Mouse (Mus musculus): ENCODE results near the gene Mansc4. TPM values are rescaled to one million over a fixed set of nuclear protein-coding genes. Genes with fewer than 3 reads are reported as not detected.

The Mansc4 gene
- polyA plus RNA-seq, 1 experiment from 2014 or later, result 1.5 TPM

DNA sequence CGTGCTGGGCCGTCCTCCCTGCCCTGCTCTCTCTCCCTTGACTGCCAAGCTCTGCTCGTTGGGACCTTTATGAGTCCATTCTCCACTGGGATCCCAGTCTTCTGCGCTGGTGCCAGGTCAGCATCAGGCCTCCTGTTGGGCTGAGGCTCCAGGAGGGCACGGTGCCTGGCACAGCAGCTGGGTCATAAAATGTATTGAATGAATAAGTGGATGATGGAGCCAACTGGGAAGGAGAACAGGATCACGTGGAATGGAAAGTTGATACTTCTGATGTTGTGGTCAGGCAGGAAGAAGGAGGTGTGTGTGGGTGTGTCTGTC, 21.9 kb downstream of the Mansc4 start:
- Histone ChIP-seq H3K27me3 (no peaks in the 10 kb centered on the region), H3K9me3 (no peaks in the 10 kb centered on the region), H3K36me3 (peaks cover 36% of the 10 kb centered on the region), H3K9ac (no peak overlapping the region), H3K4me3 (no peak overlapping the region), H3K27ac (replicated peaks) (no peak overlapping the region), H3K4me1 (replicated peaks) (0 out of 2 replicates have a peak, but pooled peaks cover 2% of the 10 kb centered on the region), H3K4me2 (no peak overlapping the region)
- no peak for ATAC-seq (ENCODE audit: low FRiP score, low read depth)
- WGBS, result 89% methylated on average over 6 of the region's 6 CpGs

DNA sequence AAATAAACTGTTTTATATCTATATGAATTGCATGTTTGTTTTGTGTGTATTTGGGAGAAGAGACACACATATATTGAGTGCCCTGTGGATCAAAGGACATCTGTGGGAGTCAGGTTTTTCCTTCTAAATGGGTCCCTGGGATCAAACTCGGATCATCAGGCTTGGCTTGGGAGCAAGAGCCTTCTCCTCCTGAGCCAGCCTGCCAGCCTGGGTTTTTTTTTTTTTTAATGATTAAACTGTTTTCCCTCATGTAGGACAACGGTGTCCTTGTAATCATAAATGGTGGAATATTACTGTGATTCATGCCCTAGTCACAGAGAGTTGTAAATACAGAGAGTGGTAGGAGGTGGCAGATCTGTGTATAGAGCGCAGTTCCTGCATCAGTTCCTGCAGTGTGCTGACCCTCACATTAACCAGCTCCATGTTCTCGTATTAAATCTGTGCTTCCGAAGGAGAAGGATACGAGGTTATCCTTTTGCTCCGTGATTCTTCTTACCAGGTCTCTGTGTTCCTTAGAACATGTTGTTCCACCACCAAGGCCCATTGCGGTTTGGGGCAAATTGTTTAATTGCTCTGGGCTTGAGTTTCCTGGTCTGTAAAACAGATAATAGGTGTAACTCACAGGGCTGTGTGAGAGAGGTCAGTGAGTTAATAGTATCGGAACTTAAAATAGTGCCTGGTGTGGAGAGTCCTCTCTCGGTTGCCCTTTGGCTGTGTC, 22.4 kb downstream of the Mansc4 start:
- no peak overlapping the region for H3K4me2 ChIP-seq
- H3K27me3 ChIP-seq, result no peaks in the 10 kb centered on the region
- no peaks in the 10 kb centered on the region for H3K9me3 ChIP-seq
- no peak overlapping the region for H3K4me3 ChIP-seq
- H3K36me3 ChIP-seq, result peaks cover 39% of the 10 kb centered on the region
- WGBS, result 92% methylated on average over 10 of the region's 10 CpGs
- no peak overlapping the region for H3K9ac ChIP-seq
- ATAC-seq (ENCODE audit: low FRiP score, low read depth), result no peak
- no peak overlapping the region for H3K27ac ChIP-seq (replicated peaks)
- H3K4me1 ChIP-seq (replicated peaks), result 0 out of 2 replicates have a peak, but pooled peaks cover 2% of the 10 kb centered on the region

DNA sequence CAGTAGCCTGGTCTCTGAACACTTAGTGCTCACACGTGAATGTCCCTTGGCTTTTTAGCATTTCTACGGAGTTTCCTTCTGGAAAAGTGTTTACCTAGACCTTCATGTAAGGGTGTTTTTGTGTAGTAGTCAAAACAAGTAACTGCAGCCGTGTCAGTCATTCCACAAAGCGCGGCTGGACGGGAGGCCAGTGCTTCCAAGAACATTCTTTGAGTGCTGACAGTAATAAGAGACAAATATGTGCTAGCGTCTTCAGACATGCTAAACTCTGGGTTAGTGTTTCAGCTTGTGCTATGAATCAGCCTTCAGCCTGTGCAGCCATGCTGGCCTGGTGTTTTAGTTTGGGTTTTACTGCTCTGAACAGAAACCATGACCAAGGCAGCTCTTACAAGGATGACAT, 24.1 kb downstream of the Mansc4 start:
- Histone ChIP-seq H3K4me3 (no peak overlapping the region), H3K27ac (replicated peaks) (no peak overlapping the region), H3K9ac (no peak overlapping the region), H3K4me1 (replicated peaks) (0 out of 2 replicates have a peak, but pooled peaks cover 2% of the 10 kb centered on the region), H3K9me3 (no peaks in the 10 kb centered on the region), H3K36me3 (peaks cover 42% of the 10 kb centered on the region), H3K27me3 (no peaks in the 10 kb centered on the region), H3K4me2 (no peak overlapping the region)
- WGBS, result 88% methylated on average over 7 of the region's 7 CpGs
- no peak for ATAC-seq (ENCODE audit: low FRiP score, low read depth)

DNA sequence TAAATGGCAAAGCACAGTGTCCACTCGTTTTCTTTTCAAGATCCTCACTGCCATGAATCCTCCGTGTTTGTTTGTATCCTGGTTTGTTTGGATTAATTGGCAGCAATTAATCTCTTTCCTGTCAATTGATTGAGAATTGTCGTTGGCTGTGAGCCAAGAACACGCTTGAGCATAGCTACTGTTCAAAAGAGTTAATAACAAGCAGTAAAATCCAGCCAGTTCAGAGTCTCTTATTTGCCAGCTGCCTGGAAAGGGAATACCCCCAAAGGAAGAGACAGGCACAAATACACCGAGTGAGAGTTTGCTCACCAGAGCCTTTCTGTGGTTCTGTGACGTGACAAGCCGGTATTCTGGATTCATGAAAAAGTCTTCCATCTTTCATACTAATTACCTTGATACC, 24.8 kb downstream of the Mansc4 start:
- 61% methylated on average over 7 of the region's 7 CpGs for WGBS
- Histone ChIP-seq H3K27me3 (no peaks in the 10 kb centered on the region), H3K36me3 (peaks cover 36% of the 10 kb centered on the region), H3K9me3 (no peaks in the 10 kb centered on the region), H3K4me3 (no peak overlapping the region), H3K9ac (no peak overlapping the region), H3K27ac (replicated peaks) (no peak overlapping the region), H3K4me2 (no peak overlapping the region), H3K4me1 (replicated peaks) (0 out of 2 replicates have a peak, but pooled peaks cover 2% of the 10 kb centered on the region)
- ATAC-seq (ENCODE audit: low FRiP score, low read depth), result no peak

DNA sequence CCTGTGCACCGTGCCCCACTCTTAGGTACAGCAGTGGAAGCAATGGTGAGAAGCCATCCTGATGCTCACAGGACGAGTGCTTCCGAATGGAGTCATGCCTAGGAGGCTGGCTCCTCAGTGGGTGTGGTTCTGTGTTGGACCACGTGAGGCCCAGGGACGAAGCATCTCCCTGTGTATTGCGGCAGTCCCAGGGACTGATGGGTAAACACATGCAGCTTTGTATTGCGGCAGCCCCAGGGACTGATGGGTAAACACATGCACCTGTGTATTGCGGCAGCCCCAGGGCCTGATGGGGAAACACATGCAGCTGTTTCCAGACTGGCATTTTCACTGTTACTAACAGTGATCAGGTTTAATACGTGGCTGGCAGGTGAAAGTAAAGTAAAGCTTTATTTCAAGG, 25.2 kb downstream of the Mansc4 start:
- no peak overlapping the region for H3K9ac ChIP-seq
- 0 out of 2 replicates have a peak, but pooled peaks cover 2% of the 10 kb centered on the region for H3K4me1 ChIP-seq (replicated peaks)
- no peaks in the 10 kb centered on the region for H3K9me3 ChIP-seq
- WGBS, result 77% methylated on average over 9 of the region's 9 CpGs
- no peak overlapping the region for H3K4me2 ChIP-seq
- peak; percentile 56; the same call in 1 of the 2 replicates for ATAC-seq (ENCODE audit: low FRiP score, low read depth)
- peaks cover 33% of the 10 kb centered on the region for H3K36me3 ChIP-seq
- no peaks in the 10 kb centered on the region for H3K27me3 ChIP-seq
- no peak overlapping the region for H3K4me3 ChIP-seq
- H3K27ac ChIP-seq (replicated peaks), result no peak overlapping the region

DNA sequence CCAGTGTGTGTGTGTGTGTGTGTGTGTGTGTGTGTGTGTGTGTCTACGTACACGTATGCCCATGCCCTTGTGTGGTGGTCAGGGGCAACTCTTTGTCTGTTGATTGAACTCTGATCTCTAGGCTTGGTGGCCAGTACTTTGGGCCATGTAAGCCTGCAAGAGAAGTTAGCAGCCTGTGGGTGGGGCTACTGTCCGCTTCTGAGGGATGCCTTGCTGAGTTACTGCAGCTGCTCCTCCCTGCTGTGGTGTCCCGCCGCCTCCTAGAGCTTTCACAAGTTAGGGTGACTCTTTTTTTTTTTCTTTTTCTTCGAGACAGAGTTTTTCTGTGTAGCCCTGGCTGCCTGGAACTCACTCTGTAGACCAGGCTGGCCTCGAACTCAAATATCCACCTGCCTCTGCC, 27.5 kb downstream of the Mansc4 start:
- H3K9me3 ChIP-seq, result no peaks in the 10 kb centered on the region
- 71% methylated on average over 7 of the region's 7 CpGs for WGBS
- 0 out of 2 replicates have a peak, but pooled peaks cover 2% of the 10 kb centered on the region for H3K4me1 ChIP-seq (replicated peaks)
- peaks cover 40% of the 10 kb centered on the region for H3K36me3 ChIP-seq
- no peak overlapping the region for H3K4me3 ChIP-seq
- H3K9ac ChIP-seq, result no peak overlapping the region
- no peaks in the 10 kb centered on the region for H3K27me3 ChIP-seq
- no peak for ATAC-seq (ENCODE audit: low FRiP score, low read depth)
- H3K27ac ChIP-seq (replicated peaks), result no peak overlapping the region
- H3K4me2 ChIP-seq, result no peak overlapping the region

DNA sequence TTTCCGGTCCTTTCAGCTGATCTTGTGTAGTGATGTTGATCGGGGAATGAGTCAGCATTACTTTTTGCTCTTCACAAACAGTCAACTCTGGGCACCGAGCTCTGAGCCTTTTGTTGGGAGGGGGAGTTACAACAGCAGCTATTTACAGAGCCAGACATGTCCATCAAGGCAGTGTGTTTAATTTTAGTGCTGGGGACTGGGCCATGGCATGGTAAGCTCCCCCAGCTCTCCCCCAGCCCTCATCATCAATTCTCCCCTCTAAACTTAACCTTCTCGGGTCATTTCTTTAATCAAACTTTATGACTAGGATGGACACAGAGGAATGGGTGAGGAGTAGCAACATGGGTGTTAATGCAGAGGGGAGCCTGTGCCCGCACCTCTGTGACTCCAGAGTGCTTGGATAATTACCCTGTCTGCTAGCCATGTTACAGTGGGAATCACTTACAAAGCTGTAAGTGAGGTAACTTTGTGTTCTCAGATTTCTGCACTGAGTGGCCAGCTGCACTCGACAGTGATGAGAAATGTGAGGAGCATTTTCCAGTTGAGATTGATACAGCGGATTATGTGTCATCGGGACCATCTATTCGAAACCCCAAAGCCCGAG, 31.4 kb downstream of the Mansc4 start:
- peaks cover 35% of the 10 kb centered on the region for H3K36me3 ChIP-seq
- H3K4me1 ChIP-seq (replicated peaks), result no peaks in the 10 kb centered on the region
- no peaks in the 10 kb centered on the region for H3K27me3 ChIP-seq
- WGBS, result 90% methylated on average over 10 of the region's 10 CpGs
- no peak for ATAC-seq (ENCODE audit: low FRiP score, low read depth)
- no peak overlapping the region for H3K4me3 ChIP-seq
- no peak overlapping the region for H3K9ac ChIP-seq
- H3K4me2 ChIP-seq, result no peak overlapping the region
- H3K9me3 ChIP-seq, result no peaks in the 10 kb centered on the region
- no peak overlapping the region for H3K27ac ChIP-seq (replicated peaks)

DNA sequence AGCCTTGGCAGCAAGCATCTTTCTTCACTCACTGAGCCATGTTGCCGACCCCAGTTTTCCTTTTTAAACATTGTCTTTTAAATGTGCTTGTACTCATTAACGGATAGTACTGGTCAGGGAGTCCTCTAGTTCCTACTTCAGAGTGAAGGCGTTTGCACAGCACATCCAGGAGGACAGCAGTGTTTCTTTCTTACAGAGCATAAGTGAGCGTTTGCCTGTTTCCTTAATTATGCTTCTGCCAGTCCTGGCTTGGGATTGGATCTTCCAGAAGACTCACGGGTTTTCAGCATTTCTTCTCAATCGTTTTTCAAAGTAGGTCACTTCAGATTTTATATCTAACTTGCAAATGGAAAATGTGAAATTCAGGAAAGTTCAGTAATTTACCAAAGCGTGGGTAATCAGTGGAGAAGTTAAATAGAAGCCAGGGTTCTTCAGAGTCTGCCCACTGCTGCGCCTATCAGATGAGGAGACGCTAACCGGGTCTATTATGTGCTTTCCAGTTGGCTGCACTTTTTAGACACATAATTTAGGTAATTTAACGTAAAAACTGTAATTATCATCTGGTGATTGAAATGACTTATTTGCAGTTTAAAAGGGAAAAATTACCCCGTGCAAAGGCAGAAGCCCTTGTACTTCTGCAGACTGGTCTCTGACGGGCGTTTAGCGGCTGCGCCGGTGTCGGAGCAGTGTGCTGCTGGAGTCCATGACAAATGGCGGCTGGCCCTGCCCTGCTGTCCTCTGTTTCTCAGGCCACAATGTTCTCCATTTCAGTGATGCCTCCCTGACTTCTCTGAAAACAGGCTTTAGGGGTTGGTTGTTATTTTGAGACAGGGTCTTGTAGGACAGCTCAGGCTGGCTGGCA, 32.8 kb downstream of the Mansc4 start:
- Histone ChIP-seq H3K4me2 (no peak overlapping the region), H3K9ac (no peak overlapping the region), H3K4me1 (replicated peaks) (no peaks in the 10 kb centered on the region), H3K36me3 (peaks cover 41% of the 10 kb centered on the region), H3K4me3 (no peak overlapping the region), H3K9me3 (no peaks in the 10 kb centered on the region), H3K27ac (replicated peaks) (no peak overlapping the region), H3K27me3 (no peaks in the 10 kb centered on the region)
- WGBS, result 83% methylated on average over 19 of the region's 19 CpGs
- ATAC-seq (ENCODE audit: low FRiP score, low read depth), result no peak

DNA sequence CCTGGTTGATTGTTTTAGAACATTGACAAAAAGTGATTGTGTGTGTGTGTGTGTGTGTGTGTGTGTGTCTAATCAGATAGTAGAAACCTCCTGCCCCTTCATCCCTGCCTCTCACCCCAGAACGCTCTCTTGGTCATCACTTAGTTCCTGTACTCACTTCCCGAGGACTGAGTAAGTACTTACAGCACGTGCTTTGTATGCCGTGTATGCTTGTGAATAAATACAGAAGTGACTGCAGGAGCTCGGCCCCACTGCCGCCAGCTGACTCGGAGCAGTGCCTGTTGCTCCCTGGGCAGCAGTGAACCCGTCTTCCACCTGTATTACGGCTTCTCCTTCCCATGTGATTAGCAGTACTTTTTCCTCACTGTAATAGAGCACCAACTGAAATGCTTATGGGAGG, 34.4 kb downstream of the Mansc4 start:
- WGBS, result 95% methylated on average over 9 of the region's 9 CpGs
- Histone ChIP-seq H3K4me3 (no peak overlapping the region), H3K4me1 (replicated peaks) (no peaks in the 10 kb centered on the region), H3K9ac (no peak overlapping the region), H3K27me3 (no peaks in the 10 kb centered on the region), H3K4me2 (no peak overlapping the region), H3K9me3 (no peaks in the 10 kb centered on the region), H3K36me3 (peaks cover 51% of the 10 kb centered on the region), H3K27ac (replicated peaks) (no peak overlapping the region)
- no peak for ATAC-seq (ENCODE audit: low FRiP score, low read depth)

DNA sequence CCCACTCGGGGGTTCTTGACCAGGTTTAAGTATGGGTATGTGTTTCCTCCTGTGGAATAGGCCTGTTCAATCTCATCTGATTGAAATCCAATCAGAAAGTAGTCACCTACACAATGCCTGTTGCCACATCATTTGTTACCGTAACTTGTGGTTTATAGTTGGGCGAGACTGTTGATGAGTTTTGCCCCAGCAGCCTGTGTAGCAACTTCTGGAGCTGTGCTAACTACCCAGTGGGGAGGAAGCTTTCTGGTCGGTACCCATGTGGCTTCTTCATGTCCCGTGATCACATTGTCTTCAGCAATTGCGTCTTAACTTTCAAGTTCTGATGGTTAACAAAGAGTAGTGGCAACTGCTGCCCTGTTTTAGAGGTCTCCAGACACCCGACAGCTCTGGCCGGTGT, 35.2 kb downstream of the Mansc4 start:
- Histone ChIP-seq H3K4me1 (replicated peaks) (no peaks in the 10 kb centered on the region), H3K4me3 (no peak overlapping the region), H3K27ac (replicated peaks) (no peak overlapping the region), H3K9me3 (no peaks in the 10 kb centered on the region), H3K36me3 (peaks cover 56% of the 10 kb centered on the region), H3K4me2 (no peak overlapping the region), H3K9ac (no peak overlapping the region), H3K27me3 (no peaks in the 10 kb centered on the region)
- no peak for ATAC-seq (ENCODE audit: low FRiP score, low read depth)
- 95% methylated on average over 8 of the region's 8 CpGs for WGBS

DNA sequence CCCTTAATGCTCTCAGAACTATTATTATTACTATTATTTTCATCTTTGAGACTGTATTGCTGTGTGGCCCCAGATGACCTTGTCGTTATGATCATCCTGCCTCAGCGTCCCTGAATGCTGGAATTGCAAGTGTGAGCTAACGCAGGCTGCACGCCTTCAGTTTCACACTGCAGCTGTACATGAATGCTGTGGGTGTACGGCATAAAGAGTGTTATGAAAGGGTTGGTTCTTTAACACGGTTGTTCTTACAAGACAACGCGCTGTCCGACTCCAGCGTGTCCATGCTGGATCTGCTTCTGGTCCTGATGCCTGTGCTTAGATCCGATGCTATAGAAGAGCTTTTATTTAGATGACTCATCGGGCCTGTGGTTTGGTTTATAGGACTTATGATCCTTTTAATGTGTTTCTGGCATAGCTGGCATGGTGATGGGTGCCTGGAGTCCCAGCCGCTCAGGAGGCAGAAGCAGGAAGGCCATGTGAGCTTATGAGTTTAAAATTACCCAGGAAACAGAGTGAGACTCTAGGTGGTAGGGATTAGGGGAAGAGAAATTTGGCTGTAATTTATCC, 37.5 kb downstream of the Mansc4 start:
- no peak for ATAC-seq (ENCODE audit: low FRiP score, low read depth)
- H3K9me3 ChIP-seq, result no peaks in the 10 kb centered on the region
- H3K36me3 ChIP-seq, result peaks cover 54% of the 10 kb centered on the region

DNA sequence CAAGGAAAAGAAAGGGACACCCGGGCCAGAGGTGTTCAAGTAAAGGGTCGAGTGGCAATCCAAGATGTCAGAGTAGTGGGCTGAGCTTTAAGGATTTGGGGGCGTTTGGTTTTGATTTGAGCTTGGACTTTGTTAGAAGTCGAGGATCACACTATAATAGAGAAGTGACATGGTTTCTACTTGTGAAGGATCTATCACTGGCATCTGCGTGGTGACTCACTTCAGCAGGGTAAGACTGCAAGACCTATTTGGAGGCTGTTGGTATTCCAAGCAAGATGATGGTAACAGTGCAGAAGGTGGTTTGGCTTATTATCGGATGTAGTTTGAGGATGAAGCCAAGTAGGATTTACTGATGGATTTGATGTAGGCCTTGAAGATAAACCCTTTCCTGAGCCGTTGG, 43.2 kb downstream of the Mansc4 start:
- Histone ChIP-seq H3K9me3 (no peaks in the 10 kb centered on the region), H3K4me1 (replicated peaks) (peaks cover 18% of the 10 kb centered on the region), H3K4me2 (peak overlapping the region; percentile 85), H3K36me3 (peaks cover 24% of the 10 kb centered on the region), H3K9ac (peak overlapping the region; percentile 94), H3K27me3 (0 out of 2 replicates have a peak, but pooled peaks cover 7% of the 10 kb centered on the region), H3K27ac (replicated peaks) (no peak overlapping the region), H3K4me3 (peak overlapping the region; percentile 97)
- no peak for ATAC-seq (ENCODE audit: low FRiP score, low read depth)
- 63% methylated on average over 7 of the region's 7 CpGs for WGBS

More for the DNA sequence above, 37.5 kb downstream of the Mansc4 start:
- no peak overlapping the region for H3K27ac ChIP-seq (replicated peaks)
- 97% methylated on average over 13 of the region's 13 CpGs for WGBS
- H3K4me3 ChIP-seq, result no peak overlapping the region
- H3K9ac ChIP-seq, result no peak overlapping the region
- H3K4me1 ChIP-seq (replicated peaks), result no peaks in the 10 kb centered on the region
- H3K27me3 ChIP-seq, result no peaks in the 10 kb centered on the region
- H3K4me2 ChIP-seq, result no peak overlapping the region
